Mouse (Mus musculus): ENCODE measurements around the gene Oard1. TPM values are rescaled to one million over a fixed set of nuclear protein-coding genes. Genes with fewer than 3 reads are reported as not detected.

The Oard1 gene
- polyA plus RNA-seq, 1 experiment from 2014 or later: 41.5 TPM

- H3K4me2 ChIP-seq (ENCODE audit: low read depth, low read length): no peak overlapping the region
- H3K36me3 ChIP-seq (ENCODE audit: control insufficient read depth, insufficient read depth): no peaks in the 10 kb centered on the region
- ATAC-seq (ENCODE audit: low read depth): no peak
- H3K4me1 ChIP-seq (ENCODE audit: control insufficient read depth, low read depth, low read length): no peaks in the 10 kb centered on the region
- no peaks in the 10 kb centered on the region for H3K9me3 ChIP-seq (replicated peaks; ENCODE audit: control insufficient read depth, low read length)
- no peak overlapping the region for H3K4me3 ChIP-seq (ENCODE audit: low read depth, low read length)
- no peaks in the 10 kb centered on the region for H3K27me3 ChIP-seq (ENCODE audit: control insufficient read depth, insufficient read depth, low read depth, low read length)
- 74% methylated on average over 8 of the region's 8 CpGs for WGBS (ENCODE audit: insufficient replicate concordance)
- H3K27ac ChIP-seq (ENCODE audit: low read length): no peak overlapping the region
- no peak overlapping the region for H3K9ac ChIP-seq (ENCODE audit: low read depth, low read length)
These were observed 36.8 kb upstream of the Oard1 start for GRCm38 (mm10) chr17:48372987-48373386.

- Histone ChIP-seq H3K4me2 (ENCODE audit: low read depth, low read length) (no peak overlapping the region), H3K27ac (ENCODE audit: low read length) (no peak overlapping the region), H3K27me3 (ENCODE audit: control insufficient read depth, insufficient read depth, low read depth, low read length) (no peaks in the 10 kb centered on the region), H3K9me3 (replicated peaks; ENCODE audit: control insufficient read depth, low read length) (no peaks in the 10 kb centered on the region), H3K4me3 (ENCODE audit: low read depth, low read length) (no peak overlapping the region), H3K4me1 (ENCODE audit: control insufficient read depth, low read depth, low read length) (no peaks in the 10 kb centered on the region), H3K9ac (ENCODE audit: low read depth, low read length) (no peak overlapping the region), H3K36me3 (ENCODE audit: control insufficient read depth, insufficient read depth) (no peaks in the 10 kb centered on the region)
- 71% methylated on average over 1 of the region's 1 CpGs for WGBS (ENCODE audit: insufficient replicate concordance)
- no peak for ATAC-seq (ENCODE audit: low read depth)
These were observed 33.7 kb upstream of the Oard1 start for GRCm38 (mm10) chr17:48376102-48376501.

GRCm38 (mm10) chr17:48379050-48379449 is 30.8 kb upstream of the Oard1 start:
- no peak overlapping the region for H3K9ac ChIP-seq (ENCODE audit: low read depth, low read length)
- H3K27me3 ChIP-seq (ENCODE audit: control insufficient read depth, insufficient read depth, low read depth, low read length): no peaks in the 10 kb centered on the region
- H3K36me3 ChIP-seq (ENCODE audit: control insufficient read depth, insufficient read depth): no peaks in the 10 kb centered on the region
- H3K9me3 ChIP-seq (replicated peaks; ENCODE audit: control insufficient read depth, low read length): no peaks in the 10 kb centered on the region
- no peak overlapping the region for H3K4me2 ChIP-seq (ENCODE audit: low read depth, low read length)
- no peak overlapping the region for H3K4me3 ChIP-seq (ENCODE audit: low read depth, low read length)
- no peaks in the 10 kb centered on the region for H3K4me1 ChIP-seq (ENCODE audit: control insufficient read depth, low read depth, low read length)
- no peak for ATAC-seq (ENCODE audit: low read depth)
- H3K27ac ChIP-seq (ENCODE audit: low read length): no peak overlapping the region

GRCm38 (mm10) chr17:48385786-48386461 is 23.9 kb upstream of the Oard1 start:
- H3K36me3 ChIP-seq (ENCODE audit: control insufficient read depth, insufficient read depth): peaks cover 45% of the 10 kb centered on the region
- 22% methylated on average over 2 of the region's 2 CpGs for WGBS (ENCODE audit: insufficient replicate concordance)
- H3K4me1 ChIP-seq (ENCODE audit: control insufficient read depth, low read depth, low read length): no peaks in the 10 kb centered on the region; the same call in 1 of the 2 replicates
- H3K27me3 ChIP-seq (ENCODE audit: control insufficient read depth, insufficient read depth, low read depth, low read length): no peaks in the 10 kb centered on the region
- no peak overlapping the region for H3K4me2 ChIP-seq (ENCODE audit: low read depth, low read length)
- ATAC-seq (ENCODE audit: low read depth): no peak
- H3K27ac ChIP-seq (ENCODE audit: low read length): no peak overlapping the region
- H3K4me3 ChIP-seq (ENCODE audit: low read depth, low read length): no peak overlapping the region
- H3K9me3 ChIP-seq (replicated peaks; ENCODE audit: control insufficient read depth, low read length): no peaks in the 10 kb centered on the region
- no peak overlapping the region for H3K9ac ChIP-seq (ENCODE audit: low read depth, low read length)

GRCm38 (mm10) chr17:48388666-48389065 is 21.1 kb upstream of the Oard1 start:
- no peak overlapping the region for H3K27ac ChIP-seq (ENCODE audit: low read length)
- ATAC-seq (ENCODE audit: low read depth): no peak
- H3K4me3 ChIP-seq (ENCODE audit: low read depth, low read length): no peak overlapping the region
- H3K4me2 ChIP-seq (ENCODE audit: low read depth, low read length): no peak overlapping the region
- 70% methylated on average over 2 of the region's 2 CpGs for WGBS (ENCODE audit: insufficient replicate concordance)
- H3K9me3 ChIP-seq (replicated peaks; ENCODE audit: control insufficient read depth, low read length): no peaks in the 10 kb centered on the region
- no peak overlapping the region for H3K9ac ChIP-seq (ENCODE audit: low read depth, low read length)
- no peaks in the 10 kb centered on the region; the same call in 1 of the 2 replicates for H3K4me1 ChIP-seq (ENCODE audit: control insufficient read depth, low read depth, low read length)
- peaks cover 73% of the 10 kb centered on the region for H3K36me3 ChIP-seq (ENCODE audit: control insufficient read depth, insufficient read depth)
- H3K27me3 ChIP-seq (ENCODE audit: control insufficient read depth, insufficient read depth, low read depth, low read length): no peaks in the 10 kb centered on the region

DNA sequence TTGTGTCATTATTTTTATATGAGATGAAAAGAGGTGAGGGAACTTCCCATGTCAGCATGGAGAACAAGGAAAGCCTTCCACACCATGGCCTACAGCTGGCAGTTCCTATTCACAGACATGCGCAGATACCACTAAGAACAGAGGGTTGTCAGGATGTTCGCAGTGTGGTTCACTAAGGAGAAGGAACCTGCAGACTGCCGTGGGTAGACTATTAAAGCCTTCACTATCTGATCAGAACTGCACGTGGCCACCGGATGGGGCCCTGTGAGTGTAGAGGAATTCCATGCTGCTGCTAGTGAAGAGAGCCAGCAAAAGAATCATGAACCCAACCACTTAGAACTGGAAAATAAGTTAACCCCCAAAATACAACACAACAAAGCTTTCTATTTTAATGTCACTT is 20.4 kb upstream of the Oard1 start:
- Histone ChIP-seq H3K4me1 (ENCODE audit: control insufficient read depth, low read depth, low read length) (no peaks in the 10 kb centered on the region; the same call in 1 of the 2 replicates), H3K36me3 (ENCODE audit: control insufficient read depth, insufficient read depth) (peaks cover 80% of the 10 kb centered on the region), H3K27ac (ENCODE audit: low read length) (no peak overlapping the region), H3K4me2 (ENCODE audit: low read depth, low read length) (no peak overlapping the region), H3K27me3 (ENCODE audit: control insufficient read depth, insufficient read depth, low read depth, low read length) (no peaks in the 10 kb centered on the region), H3K9me3 (replicated peaks; ENCODE audit: control insufficient read depth, low read length) (no peaks in the 10 kb centered on the region), H3K9ac (ENCODE audit: low read depth, low read length) (no peak overlapping the region), H3K4me3 (ENCODE audit: low read depth, low read length) (no peak overlapping the region)
- 55% methylated on average over 5 of the region's 5 CpGs for WGBS (ENCODE audit: insufficient replicate concordance)
- no peak for ATAC-seq (ENCODE audit: low read depth)

DNA sequence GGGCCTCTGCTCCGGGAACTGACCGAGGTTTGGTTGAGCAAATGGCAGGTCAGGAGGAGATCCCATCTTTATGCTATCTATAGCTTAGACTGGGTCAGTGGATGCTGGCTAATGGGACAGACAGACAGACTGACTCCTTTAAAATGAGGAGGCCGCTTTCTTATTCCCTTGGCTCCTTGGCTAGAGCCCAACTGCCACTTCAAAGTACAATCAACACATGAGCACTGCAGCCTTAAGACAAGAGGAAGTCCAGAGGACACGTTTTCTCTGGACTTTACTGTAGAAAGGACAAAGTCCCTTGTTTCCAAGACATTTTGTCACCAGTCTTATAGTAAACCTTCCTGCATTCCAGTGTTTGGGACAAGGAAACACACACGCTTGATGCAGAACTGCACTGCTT is 18.4 kb upstream of the Oard1 start:
- no peak for ATAC-seq (ENCODE audit: low read depth)
- no peak overlapping the region for H3K27ac ChIP-seq (ENCODE audit: low read length)
- no peaks in the 10 kb centered on the region for H3K4me1 ChIP-seq (ENCODE audit: control insufficient read depth, low read depth, low read length)
- no peak overlapping the region for H3K9ac ChIP-seq (ENCODE audit: low read depth, low read length)
- H3K4me2 ChIP-seq (ENCODE audit: low read depth, low read length): no peak overlapping the region
- H3K9me3 ChIP-seq (replicated peaks; ENCODE audit: control insufficient read depth, low read length): no peaks in the 10 kb centered on the region
- H3K27me3 ChIP-seq (ENCODE audit: control insufficient read depth, insufficient read depth, low read depth, low read length): no peaks in the 10 kb centered on the region
- 92% methylated on average over 5 of the region's 5 CpGs for whole genome bisulfite sequencing (ENCODE audit: insufficient replicate concordance)
- H3K36me3 ChIP-seq (ENCODE audit: control insufficient read depth, insufficient read depth): peaks cover 89% of the 10 kb centered on the region
- no peak overlapping the region for H3K4me3 ChIP-seq (ENCODE audit: low read depth, low read length)

GRCm38 (mm10) chr17:48392616-48393015 is 17.2 kb upstream of the Oard1 start:
- no peak overlapping the region for H3K4me3 ChIP-seq (ENCODE audit: low read depth, low read length)
- 86% methylated on average over 3 of the region's 3 CpGs for WGBS (ENCODE audit: insufficient replicate concordance)
- no peak for ATAC-seq (ENCODE audit: low read depth)
- H3K4me2 ChIP-seq (ENCODE audit: low read depth, low read length): no peak overlapping the region
- H3K27me3 ChIP-seq (ENCODE audit: control insufficient read depth, insufficient read depth, low read depth, low read length): no peaks in the 10 kb centered on the region
- no peak overlapping the region for H3K27ac ChIP-seq (ENCODE audit: low read length)
- H3K36me3 ChIP-seq (ENCODE audit: control insufficient read depth, insufficient read depth): peaks cover 83% of the 10 kb centered on the region
- H3K4me1 ChIP-seq (ENCODE audit: control insufficient read depth, low read depth, low read length): no peaks in the 10 kb centered on the region
- no peaks in the 10 kb centered on the region for H3K9me3 ChIP-seq (replicated peaks; ENCODE audit: control insufficient read depth, low read length)
- no peak overlapping the region for H3K9ac ChIP-seq (ENCODE audit: low read depth, low read length)

- no peak for ATAC-seq (ENCODE audit: low read depth)
- peaks cover 22% of the 10 kb centered on the region for H3K4me1 ChIP-seq (ENCODE audit: control insufficient read depth, low read depth, low read length)
- no peak overlapping the region for H3K9ac ChIP-seq (ENCODE audit: low read depth, low read length)
- H3K4me3 ChIP-seq (ENCODE audit: low read depth, low read length): no peak overlapping the region
- no peak overlapping the region for H3K4me2 ChIP-seq (ENCODE audit: low read depth, low read length)
- H3K9me3 ChIP-seq (replicated peaks; ENCODE audit: control insufficient read depth, low read length): no peaks in the 10 kb centered on the region
- H3K27me3 ChIP-seq (ENCODE audit: control insufficient read depth, insufficient read depth, low read depth, low read length): no peaks in the 10 kb centered on the region
- 78% methylated on average over 4 of the region's 4 CpGs for WGBS (ENCODE audit: insufficient replicate concordance)
- H3K36me3 ChIP-seq (ENCODE audit: control insufficient read depth, insufficient read depth): peaks cover 26% of the 10 kb centered on the region
- H3K27ac ChIP-seq (ENCODE audit: low read length): no peak overlapping the region
These were observed 8.1 kb upstream of the Oard1 start for GRCm38 (mm10) chr17:48401710-48402109.

Measured in liver, embryonic 16.5 days (tissue).